Mouse (Mus musculus): ENCODE results near the gene Ksr2.

- no peak for TF ChIP-seq CTCF (IDR thresholded peaks at IDR 0.05; ENCODE audit: low read depth, low read length)
- no peak for TF ChIP-seq POLR2A (IDR thresholded peaks at IDR 0.05; ENCODE audit: extremely low read depth, insufficient read depth, low read length)
Measured at GRCm38 (mm10) chr5:117677231-117677630, 263.4 kb downstream of the Ksr2 start.

Data from liver, adult 2 months (tissue).